Mouse (Mus musculus) left cerebral cortex, postnatal 25 days (tissue): ENCODE results near the gene Coro1a. TPM values are rescaled to one million over a fixed set of nuclear protein-coding genes. Genes with fewer than 3 reads are reported as not detected.

Experiments
- DNase-seq, 2 experiments: peaks; one replicate each; pipeline ENCODE4 v3.0.0; 2022; ENCODE audit warnings: low spot score in 2 of 2, mixed read lengths in 1 of 2
- intact Hi-C: fragments of 180-260 bp; cut with DNase I; formaldehyde crosslinking; loops from one replicate; pipeline ENCODE4 v1.15.1; 2025
- total RNA-seq, 2 experiments: library from RNA; stranded (reverse); gene quantifications; 2 replicates each; pipeline ENCODE4 v1.2.3; 2021

Gene Coro1a
- total RNA-seq, 2 experiments from 2014 or later: 163 to 167 TPM

DNA sequence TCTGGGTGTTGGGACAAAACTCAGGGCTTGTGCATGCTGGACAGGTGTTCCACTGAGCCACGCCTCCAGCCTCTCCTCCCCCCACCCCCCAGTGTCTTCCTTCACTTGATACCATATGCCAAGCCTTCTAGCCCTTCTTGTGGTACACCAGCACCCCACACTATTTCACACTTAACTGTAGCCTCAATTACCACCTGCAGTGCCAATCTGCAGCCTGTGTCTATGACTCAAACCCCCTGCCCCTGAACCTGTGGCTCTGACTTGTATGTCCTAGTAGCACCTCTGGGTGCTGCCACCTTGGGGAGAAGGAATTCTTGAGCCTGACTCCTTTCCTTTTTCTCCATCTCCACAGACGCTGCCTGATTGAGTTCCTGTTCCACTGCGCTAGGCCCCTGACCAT is 4.3 kb upstream of the Coro1a start:
- intact Hi-C loops: no loop called here
- no peak for DNase-seq

DNA sequence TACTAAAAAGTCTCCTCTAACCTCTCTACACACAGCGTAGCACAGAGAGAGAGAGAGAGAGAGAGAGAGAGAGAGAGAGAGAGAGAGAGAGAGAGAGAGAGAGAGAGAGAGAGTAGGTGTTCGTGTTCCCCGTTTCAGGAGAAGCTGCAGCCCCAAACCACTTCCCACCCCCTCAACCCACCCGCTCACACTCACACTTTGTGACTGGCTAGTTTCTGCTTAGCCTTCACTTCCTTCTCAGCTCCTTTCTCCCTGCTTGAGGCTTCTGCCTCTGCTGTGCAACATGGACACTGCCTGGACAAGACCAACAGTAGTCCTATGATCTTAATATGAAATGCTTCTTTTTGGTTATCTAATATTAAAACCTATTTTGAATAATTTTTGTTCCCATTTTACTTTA is 2.7 kb upstream of the Coro1a start:
- DNase-seq: no peak
- intact Hi-C loops: no loop called here

DNA sequence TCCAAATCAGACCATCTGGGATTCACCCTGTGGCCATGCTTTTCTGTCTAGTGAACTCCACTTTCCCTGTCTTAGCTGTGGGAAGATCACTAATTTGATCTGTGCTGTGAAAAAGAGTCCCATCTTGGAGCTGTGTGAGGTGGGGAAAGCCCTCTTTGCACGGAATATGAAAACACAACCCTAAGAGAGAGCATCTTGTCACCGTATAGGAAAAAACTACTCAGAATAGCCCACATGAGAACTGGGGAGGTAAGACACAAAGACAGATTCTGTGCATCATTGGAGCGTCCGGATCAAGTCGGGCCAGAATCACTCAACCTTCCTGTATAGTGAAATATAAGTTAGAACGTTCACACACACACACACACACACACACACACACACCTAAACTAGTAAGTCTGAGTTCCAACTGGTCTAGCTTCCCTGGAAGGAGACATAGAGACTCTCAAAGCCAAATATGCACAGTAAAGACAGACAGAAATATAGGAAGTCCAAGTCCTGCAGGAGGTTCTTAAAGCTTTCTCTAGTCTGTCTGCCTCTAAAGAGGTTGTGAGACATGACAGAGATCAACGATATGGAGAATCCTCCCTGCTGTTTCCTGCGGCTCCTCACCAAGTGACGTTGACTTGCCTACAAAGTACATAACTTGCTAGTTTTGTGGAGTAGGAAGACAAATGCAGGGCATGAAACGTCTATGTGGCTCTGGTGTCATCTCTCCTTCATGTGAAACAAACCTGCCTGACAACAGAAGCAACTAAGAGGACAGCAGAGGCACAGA is 777 bp upstream of the Coro1a start:
- DNase-seq: no peak
- intact Hi-C loops: no loop called here

DNA sequence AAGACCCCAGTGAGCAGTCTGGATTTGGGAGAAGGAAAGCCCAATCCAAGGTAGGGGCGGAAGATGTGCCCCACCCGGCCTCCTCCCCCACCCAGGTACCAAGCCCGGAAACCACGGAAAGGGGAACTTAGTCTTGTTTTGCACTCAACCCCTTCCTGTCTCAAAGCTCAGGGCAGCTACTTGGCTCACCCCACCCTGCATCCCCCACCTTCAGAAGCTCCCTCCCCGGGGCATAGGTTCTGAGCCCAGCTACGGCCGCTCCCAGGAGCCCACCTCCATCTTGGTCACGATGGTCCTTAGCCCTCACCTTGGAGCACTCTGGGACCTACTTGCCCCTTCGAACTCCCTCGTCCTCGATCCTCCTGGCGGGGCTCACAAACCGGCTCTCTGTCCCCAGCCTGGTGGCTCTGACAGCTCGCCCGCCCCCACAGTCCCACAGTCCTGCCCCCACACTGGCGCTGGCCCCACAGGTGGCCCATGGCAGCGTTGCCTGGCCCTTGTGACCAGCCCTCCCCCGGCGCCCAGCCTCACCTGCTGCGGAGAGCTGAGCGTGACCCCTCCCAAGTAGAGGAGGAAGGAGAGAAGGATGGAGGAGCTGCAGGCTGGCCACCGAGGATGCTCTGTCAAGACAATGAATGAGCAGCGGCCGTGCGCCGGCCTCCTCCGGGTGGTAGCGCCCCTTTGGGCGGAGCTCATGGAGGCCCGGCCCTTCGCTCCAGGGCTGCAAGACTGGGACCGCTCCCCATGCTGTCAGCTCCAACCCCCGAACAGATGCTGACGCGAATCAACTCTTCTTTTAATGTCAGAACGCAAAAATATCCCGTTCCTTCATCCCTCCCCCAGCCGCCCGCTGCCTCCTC is 3.2 kb downstream of the Coro1a start:
- DNase-seq: peak; percentile 92 to 97
- intact Hi-C loops: loop anchor here (1.0 to 5.0 kb wide), 4 partner anchors 35 to 94 kb away; partner anchors contain the start of gene Ypel3

DNA sequence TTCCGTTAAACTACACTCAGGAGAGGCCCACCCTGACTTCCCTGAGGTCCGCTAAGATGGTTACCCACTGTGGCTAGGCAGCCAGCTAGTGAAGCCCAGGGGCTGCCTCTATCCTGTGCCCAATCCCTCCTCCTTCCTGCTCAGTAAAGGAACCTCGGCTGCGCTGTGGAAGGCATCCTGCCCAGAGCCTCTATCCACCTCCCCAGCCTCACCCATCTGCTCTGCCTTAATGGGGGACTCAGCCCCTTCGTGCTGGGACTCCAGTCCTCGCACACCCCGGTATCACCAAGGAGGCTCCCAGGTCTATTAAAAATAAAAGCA is 3.9 kb downstream of the Coro1a start:
- intact Hi-C loops: loop anchor here (1.0 to 5.0 kb wide), 4 partner anchors 36 to 95 kb away; partner anchors contain the start of gene Ypel3

DNA sequence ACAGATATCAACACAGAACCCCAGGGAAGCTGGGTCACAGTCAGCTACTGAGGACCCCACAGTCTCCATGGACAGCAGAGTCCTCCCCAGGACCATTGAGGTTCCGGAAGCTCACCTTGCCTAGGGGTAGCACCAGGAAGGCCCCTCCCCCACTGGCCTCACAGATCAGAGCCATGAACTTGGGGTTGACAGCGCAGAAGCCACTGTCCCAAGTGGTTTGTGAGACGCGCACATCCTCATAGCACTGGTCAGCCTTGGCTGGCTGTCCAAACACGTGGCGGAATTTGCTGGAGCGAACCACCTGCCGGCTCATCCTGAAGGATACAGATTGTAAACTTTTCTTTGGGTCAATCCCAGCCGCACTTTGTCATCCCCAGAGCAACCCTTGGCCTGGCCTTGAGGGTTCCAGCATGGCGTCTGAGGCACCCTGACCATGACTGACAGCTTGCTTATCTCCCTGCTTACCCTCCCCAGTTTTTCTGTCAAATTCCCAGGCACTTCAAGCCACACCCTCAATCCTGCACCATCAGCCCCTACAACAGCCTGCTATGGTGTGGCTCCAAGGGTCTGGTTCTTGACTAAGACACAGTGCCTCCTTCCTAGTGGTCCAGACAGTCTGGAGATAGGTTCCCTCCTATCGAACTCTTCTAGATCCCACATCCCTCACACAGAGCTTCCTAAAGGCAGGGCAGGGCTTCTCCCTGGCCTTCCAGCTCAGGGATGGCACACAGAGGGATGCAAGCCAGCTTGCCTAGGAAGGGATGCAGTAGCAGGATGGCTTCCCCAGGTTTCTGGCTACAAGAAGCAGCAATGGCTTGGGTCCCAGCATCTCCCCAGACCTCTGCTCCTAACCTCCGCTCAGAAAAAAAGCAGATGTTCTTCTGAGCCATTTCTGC is 4.5 kb downstream of the Coro1a start:
- intact Hi-C loops: loop anchor here (5.0 kb wide), 1 partner anchor 74 kb away; the partner anchor contains the start of gene Ypel3

More for the DNA sequence above, 3.9 kb downstream of the Coro1a start:
- peak in 1 of 2 experiments; percentile 62 for DNase-seq

DNA sequence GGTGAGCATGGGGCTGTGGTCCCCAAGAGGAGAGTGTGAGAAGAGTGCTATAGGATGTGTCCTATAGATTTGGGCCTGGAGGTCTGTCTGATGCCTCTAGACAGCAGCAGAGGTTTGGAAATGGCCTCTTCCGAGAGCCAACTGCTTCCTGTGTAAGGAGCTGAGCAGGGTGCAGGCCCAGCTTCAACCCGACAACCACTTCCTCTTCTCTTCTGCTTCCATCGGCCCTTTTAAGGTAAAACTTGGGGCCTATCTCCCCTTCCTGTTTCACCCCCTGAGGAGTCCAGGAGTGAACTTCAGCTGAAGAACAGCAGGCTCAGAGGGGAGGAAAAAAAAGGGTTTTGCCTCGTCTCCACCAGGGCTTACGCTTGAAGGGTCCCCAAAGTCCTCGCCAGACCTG is 5.2 kb downstream of the Coro1a start:
- intact Hi-C loops: loop anchor here (5.0 kb wide), 1 partner anchor 75 kb away; the partner anchor contains the start of gene Ypel3
- DNase-seq: peak in 1 of 2 experiments; percentile 41

More for the DNA sequence above, 4.5 kb downstream of the Coro1a start:
- DNase-seq: peak in 1 of 2 experiments; percentile 33

DNA sequence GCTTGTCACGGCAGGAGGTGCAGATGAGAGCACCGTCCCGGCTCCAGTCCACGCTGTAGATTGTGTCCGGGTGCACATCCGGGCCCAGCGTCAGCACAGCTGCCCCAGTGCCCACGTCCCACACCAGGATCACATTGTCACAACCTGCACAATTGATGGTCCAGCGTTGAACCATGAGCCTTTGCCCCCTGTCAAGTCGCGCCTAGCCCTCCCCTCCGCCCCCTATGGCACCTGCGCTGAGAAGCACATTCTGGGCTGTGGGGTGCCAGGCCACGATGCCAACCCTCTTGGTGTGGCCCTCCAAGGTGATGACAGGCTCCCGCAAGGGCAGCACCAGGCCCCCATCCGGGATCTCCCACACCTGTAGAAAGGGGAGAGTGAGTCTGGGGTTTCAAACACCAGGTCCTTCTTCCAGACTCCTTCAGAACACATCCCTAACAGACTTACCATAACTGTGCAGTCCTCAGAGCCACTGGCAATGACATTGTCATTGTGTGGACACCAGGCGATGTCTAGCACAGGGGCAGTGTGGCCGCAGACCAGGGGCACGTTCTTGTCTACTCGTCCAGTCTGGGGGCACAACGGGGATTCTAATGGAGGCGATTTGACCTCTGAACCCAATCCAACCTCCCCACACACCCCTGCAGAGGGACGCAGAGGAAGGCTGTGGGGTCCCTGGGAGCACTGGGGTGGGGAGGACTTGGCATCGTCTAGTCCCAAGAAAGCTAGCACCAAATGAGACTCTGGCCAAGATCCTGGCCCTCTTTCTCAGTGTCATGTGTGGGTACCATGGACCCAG is 5.8 kb downstream of the Coro1a start:
- intact Hi-C loops: loop anchor here (5.0 kb wide), 1 partner anchor 76 kb away; the partner anchor contains the start of gene Ypel3

DNA sequence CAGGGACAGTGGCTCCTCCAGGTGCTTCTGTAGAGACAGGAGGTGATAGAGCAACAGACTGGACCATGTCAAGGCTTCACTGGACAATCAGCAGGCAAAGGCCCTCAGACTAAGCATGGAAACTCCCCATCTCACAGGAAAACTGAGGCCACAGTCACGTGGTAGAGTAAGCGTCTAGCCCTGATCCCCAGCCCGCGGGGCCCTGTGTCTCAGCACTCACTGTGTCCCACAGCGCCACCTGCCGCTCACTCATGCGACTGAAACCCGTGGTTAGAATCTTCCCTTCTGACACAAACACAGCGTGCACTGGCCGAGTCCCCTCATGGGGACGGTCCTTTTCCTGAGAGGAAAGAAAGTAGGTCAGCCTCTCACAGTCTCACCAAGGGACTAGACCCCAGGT is 6.5 kb downstream of the Coro1a start:
- intact Hi-C loops: loop anchor here (5.0 kb wide), 1 partner anchor 76 kb away; the partner anchor contains the start of gene Ypel3
- DNase-seq: peak; percentile 93 to 95

More for the DNA sequence above, 5.8 kb downstream of the Coro1a start:
- no peak for DNase-seq

DNA sequence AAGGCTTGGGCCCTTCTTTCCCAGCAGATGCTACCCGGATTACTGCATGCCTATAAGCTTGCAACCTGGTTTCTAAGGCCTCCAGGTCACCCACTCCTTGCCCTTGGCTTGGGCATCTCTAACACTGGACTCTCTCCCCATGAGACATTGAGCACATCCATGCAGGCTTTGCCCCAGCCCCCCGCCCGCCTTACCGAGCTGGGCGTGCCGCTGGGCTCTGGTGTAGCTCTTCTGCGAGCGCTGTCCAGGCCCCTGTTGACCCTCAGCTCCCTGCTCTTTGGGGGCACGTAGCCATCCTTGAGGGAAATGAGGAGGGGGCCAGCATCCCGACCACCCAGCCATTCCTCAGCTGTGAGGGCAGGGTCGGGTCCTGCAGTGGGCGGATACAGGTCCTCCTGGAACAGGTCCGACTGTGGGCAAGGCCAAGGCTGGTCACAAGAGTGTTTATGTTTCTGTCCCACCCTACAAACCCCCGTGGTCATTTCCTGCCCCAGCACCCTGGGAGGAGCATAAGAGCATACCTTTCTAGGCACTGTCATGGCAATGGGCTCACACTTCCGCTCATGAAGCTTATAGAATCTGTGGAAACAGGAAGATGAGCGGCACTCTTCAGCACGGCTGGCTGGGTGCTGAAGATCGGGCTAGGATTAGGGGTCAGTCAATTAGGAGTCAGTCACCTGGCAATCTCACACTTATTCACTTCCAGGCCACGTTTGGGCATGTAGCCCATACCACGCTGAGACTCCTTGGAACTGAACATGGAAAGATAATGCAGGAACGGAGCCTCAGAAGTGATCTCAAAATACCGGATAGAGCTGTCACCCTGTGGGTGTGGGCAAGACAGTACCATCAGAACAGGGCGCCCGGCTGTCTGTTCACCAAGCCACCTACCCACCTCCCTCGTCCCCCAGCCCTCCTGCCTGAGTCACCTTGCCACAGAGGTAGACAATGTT is 7.2 kb downstream of the Coro1a start:
- no peak for DNase-seq
- intact Hi-C loops: loop anchor here (5.0 kb wide), 1 partner anchor 77 kb away; the partner anchor contains the start of gene Ypel3

DNA sequence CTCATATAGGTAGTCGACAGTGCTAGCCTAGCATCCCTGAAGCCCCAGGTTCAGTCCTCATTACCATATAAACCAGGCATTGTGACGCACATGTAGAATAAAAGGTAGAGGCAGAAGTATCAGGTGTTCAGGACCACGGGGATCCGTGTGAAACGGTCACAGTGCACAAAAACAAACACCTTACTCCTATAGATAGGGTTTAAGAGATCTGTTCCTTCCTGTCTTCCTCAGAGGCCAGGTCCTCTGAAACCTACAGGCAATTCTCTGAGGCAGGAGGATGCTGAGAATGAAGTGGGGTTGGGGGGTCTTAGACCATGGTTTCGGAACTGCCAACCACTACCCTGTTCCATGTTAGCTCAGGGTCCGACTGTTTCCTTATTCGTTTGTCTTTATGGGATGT is 9.7 kb downstream of the Coro1a start:
- DNase-seq: no peak
- intact Hi-C loops: no loop called here

DNA sequence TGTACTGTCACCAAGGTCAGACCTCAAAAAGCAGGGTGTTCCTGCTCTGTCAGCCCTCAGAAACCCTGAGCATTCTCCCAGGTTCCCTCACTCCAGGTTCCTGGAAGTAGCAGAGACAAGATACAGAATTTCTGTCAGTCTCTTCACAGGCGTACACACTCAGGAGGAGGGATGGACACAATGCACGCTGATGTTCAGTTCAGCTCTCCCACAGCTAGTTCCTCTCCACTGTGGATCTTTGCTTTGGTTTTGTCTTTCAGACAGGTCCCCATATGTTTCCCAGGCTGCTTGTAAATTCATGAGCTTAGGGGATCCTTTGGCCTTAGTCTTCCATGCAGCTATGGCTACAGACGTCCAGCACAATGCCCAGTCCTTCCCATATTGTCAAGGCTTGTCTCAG is 10.7 kb downstream of the Coro1a start:
- no peak for DNase-seq
- intact Hi-C loops: no loop called here

DNA sequence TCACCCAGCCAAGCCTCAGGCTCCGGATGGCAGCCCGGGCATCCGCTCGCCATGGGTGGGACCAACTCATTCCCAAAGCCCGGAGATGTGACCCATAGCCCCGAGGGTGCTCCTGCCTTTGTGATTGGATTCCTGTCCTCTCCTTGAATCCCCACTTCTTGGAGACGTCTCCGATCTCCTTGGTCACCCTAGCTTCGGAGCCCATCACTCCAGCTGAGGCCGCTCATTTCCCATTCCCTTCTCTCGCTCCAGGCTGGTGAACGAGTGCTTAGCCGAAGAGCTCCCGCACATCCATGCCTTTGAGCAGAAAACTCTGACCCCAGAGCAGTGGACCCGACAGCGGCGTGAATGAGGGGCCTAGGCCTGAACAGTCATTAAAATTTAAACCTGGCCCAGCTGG is 11.3 kb downstream of the Coro1a start:
- DNase-seq: no peak
- intact Hi-C loops: no loop called here

DNA sequence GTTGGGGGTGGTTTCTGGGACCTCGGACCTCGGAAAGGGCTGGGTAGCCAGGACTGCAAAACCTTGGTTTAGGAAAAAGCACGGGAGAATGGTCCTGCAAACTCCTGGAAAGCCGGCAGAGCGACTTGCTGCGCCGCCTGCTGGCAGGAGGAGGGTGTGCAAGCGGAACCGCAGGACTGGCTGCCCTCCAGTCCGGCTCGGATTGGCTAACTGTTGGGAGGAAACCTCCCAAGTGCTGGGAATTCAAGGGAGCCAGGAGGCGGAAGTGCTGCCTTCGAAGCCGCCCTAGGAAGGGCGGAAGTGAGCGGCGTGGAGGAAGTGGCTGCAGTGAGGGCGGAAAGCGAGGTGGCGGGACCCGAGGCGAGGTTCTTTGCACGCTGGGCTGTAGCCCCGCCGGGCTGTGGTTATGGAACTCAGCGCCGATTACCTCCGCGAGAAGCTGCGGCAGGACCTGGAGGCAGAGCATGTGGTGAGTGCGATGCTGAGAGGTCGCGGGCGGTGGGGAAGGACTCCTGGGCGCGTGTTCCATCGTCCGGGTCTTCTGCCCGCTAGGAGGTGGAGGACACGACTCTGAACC is 11.9 kb downstream of the Coro1a start, which contains the start of gene Slx1b:
Gene Slx1b (minus strand): TSS at position 154 of the 577 bp plus-strand sequence.
- peak; percentile 97 to 98 for DNase-seq
- intact Hi-C loops: loop anchor here (2.0 kb wide), 1 partner anchor 113 kb away; no protein-coding TSS in a partner anchor

DNA sequence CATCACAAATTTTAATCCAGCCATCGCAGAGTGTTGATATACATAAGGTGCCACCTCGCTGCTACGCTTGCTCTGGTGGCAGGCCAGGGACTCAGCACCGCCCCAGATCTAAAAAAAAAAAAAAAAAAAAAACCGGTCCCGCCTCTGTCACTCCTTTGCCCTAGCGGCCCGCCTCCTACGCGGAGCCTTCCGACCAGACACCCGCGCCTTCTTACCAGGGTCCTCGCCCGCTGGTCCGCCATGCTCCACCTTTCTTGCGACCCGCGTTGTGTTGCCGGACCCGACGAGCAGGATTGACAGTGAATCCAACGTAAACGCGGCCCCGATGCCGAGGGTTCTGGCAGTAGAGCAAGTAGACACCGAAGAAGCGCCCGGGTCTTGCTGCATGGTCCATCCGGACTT is 12.4 kb downstream of the Coro1a start, which contains the start of gene Bola2:
Gene Bola2 (plus strand): TSS at position 192 of the 402 bp plus-strand sequence.
- intact Hi-C loops: loop anchor here (2.0 kb wide), 1 partner anchor 112 kb away; no protein-coding TSS in a partner anchor

DNA sequence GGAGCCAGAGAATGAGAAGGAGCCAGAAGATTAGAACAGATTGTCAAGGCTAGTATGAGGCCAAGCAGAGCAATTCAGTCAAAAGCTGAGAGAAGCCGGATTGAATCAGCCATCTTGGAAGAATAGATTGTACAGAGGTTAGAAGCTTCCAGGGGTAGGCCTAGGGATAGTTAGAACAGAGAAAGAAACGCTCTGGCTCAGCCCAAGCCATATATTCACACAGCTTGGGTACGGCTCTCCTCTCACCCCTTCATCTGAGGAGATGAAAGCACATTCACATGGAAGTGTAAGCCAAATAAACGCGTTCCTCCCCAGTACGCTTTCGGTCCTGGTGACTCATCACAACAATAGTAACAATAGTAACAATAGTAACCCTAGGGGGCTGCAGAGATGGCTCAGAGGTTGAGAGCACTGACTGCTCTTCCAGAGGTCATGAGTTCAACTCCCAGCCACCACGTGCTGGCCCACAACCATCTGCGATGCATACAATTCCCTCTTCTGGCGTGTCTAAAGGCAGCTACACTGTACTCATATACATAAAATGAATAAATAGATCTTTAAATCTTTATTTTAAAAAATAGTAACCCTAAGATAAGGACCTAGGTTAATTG is 13.0 kb downstream of the Coro1a start:
- DNase-seq: no peak
- intact Hi-C loops: loop anchor here (2.0 kb wide), 1 partner anchor 112 kb away; no protein-coding TSS in a partner anchor

More for the DNA sequence above, 12.4 kb downstream of the Coro1a start, which contains the start of gene Bola2:
- DNase-seq: peak in 1 of 2 experiments; percentile 48
